Mouse (Mus musculus) hindbrain, postnatal 0 days (tissue): Measurements from ENCODE around the gene Tnip1. TPM values are rescaled to one million over a fixed set of nuclear protein-coding genes. Genes with fewer than 3 reads are reported as not detected.

Source experiments
- ATAC-seq: fragments of 200-750 bp; cut with Nextera tagmentation; 2 replicates; pipeline ENCODE4 v1.8.0; 2017; ENCODE audit warnings: mild to moderate bottlenecking, moderate TSS enrichment, moderate library complexity
- DNase-seq: peaks from one replicate; pipeline ENCODE4 v3.0.0-alpha.2; 2015; ENCODE audit warnings: low spot score
- H3K27ac ChIP-seq: fragments of 300-500 bp; sonication (generic); 2 replicates; pipeline ENCODE4 v1.5.1; 2014; ENCODE audit warnings: mild to moderate bottlenecking
- H3K27me3 ChIP-seq: fragments of 300-500 bp; sonication (generic); 2 replicates; pipeline ENCODE4 v1.6.1; 2014; ENCODE audit warnings: low read length, mixed read lengths; ENCODE audit not compliant: insufficient read depth
- H3K36me3 ChIP-seq: fragments of 300-500 bp; sonication (generic); 2 replicates; pipeline ENCODE4 v1.6.1; 2014; ENCODE audit warnings: low read length, mixed read lengths; ENCODE audit not compliant: insufficient read depth
- H3K4me1 ChIP-seq: fragments of 300-500 bp; sonication (generic); 2 replicates; pipeline ENCODE4 v1.6.1; 2014; ENCODE audit warnings: antibody characterized with exemption, low read length, mixed read lengths; ENCODE audit not compliant: insufficient read depth
- H3K4me2 ChIP-seq: fragments of 300-500 bp; sonication (generic); 2 replicates; pipeline ENCODE4 v1.6.1; 2014; ENCODE audit warnings: low read depth, mild to moderate bottlenecking, low read length, moderate library complexity, mixed read lengths
- H3K4me3 ChIP-seq: fragments of 300-500 bp; sonication (generic); 2 replicates; pipeline ENCODE4 v1.5.1; 2014; ENCODE audit warnings: low read length
- H3K9ac ChIP-seq: fragments of 300-500 bp; sonication (generic); replicated peaks from 2 replicates; pipeline ENCODE4 v1.6.1; 2014; ENCODE audit warnings: mild to moderate bottlenecking, low read length, moderate library complexity, mixed read lengths
- H3K9me3 ChIP-seq: fragments of 300-500 bp; sonication (generic); 2 replicates; pipeline ENCODE4 v1.6.1; 2016; ENCODE audit warnings: low read length, mixed read lengths
- CTCF ChIP-seq: IDR thresholded peaks from 2 replicates; pipeline ENCODE4 v1.5.1; 2016; ENCODE audit warnings: antibody characterized with exemption, control low read depth, low read depth
- WGBS: fragments of 180-500 bp; shearing (Covaris S2); extraction: QIAGEN DNeasy Blood & Tissue Kit; methylation state at CpG from one replicate; pipeline ENCODE4 v1.1.7; 2014; 5-methylcytosine and 5-hydroxymethylcytosine counted together
- polyA plus RNA-seq: library from polyadenylated mRNA; unstranded; fragments of >200 nt; fragmentation: Nextera tagmentation; extraction: Ambion mirVana; gene quantifications from 2 replicates; pipeline ENCODE4 v1.2.1, GENCODE M21; 2015
- total RNA-seq: library from RNA; depleted of rRNA; stranded (reverse); fragments of >200 nt; gene quantifications from 2 replicates; pipeline ENCODE4 v1.2.3, GENCODE M21; 2014

Gene Tnip1
- total and polyA plus RNA-seq, 2 experiments from 2014 or later: 16.7 to 17.1 TPM

DNA sequence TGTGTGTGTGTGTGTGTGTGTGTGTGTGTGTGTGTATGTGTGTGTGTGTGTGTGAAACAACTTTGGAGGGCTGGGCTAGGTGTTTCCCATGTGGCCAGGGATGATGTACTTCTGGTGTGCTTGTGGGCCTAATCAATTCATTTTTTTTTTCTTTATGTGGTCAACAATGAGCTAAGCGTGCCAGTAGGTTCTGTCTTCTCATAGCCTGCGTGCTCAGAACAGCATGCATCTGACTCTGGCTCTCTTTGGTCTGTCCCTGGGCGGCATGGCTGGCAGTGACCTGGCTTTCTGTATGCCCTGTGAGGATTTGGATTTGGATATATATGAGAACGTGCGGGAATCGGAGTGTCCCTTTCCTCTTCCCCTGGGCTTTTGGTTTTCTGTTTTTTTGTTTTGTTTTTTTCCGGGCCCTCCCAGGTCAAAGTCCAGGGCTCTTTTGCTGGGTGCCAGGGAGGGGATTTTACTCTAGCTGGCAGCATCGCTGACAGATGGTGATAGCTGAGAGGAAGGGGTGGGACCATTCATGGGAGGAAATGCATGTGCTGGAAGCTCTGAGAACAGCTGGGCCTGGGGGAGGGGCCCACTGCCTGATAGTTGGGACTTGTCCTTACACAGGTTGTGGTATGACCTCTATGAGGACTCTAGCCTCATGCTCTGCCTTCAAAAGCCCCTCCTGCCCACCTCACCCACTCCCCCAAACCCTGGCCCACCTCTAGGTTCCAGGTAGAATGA is 10.9 kb upstream of the Tnip1 start:
- Histone ChIP-seq H3K4me2 (no peak overlapping the region), H3K27ac (peak overlapping the region; percentile 64; the same call in 1 of the 2 replicates), H3K4me3 (no peak overlapping the region), H3K27me3 (no peaks in the 10 kb centered on the region), H3K36me3 (peaks cover 3% of the 10 kb centered on the region; the same call in 1 of the 2 replicates), H3K9ac (no peak overlapping the region), H3K4me1 (peaks cover 6% of the 10 kb centered on the region; the same call in 1 of the 2 replicates), H3K9me3 (no peaks in the 10 kb centered on the region)
- DNase-seq (peak; percentile 78), ATAC-seq (peak; percentile 83)
- TF ChIP-seq CTCF: no peak
- WGBS: 35% methylated on average over 8 of the region's 8 CpGs

DNA sequence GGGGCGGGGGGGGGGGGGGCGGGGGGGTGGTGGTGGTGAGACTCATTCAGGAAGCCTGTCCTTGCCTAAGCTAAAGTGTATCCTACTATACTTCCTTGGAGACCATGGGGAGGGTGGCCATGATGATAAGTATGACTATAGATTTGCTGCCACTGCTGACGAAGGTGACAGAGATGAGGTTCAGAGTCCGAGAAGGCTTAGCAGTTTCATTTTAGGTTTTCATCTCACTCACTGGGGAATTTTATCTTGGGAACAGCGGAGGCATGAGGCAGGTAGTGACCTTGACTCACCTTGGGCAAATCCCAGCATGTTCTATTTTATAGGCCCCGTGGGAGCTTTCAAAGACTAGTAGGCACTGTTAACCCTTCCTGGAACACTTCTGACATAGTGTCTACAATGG is 10.1 kb upstream of the Tnip1 start:
- Histone ChIP-seq H3K4me1 (peaks cover 6% of the 10 kb centered on the region; the same call in 1 of the 2 replicates), H3K4me3 (no peak overlapping the region), H3K36me3 (no peaks in the 10 kb centered on the region), H3K27ac (no peak overlapping the region; the same call in 1 of the 2 replicates), H3K9me3 (no peaks in the 10 kb centered on the region), H3K27me3 (no peaks in the 10 kb centered on the region), H3K4me2 (no peak overlapping the region), H3K9ac (no peak overlapping the region)
- ATAC-seq: no peak
- 76% methylated on average over 4 of the region's 6 CpGs for WGBS
- DNase-seq: no peak
- no peak for TF ChIP-seq CTCF

DNA sequence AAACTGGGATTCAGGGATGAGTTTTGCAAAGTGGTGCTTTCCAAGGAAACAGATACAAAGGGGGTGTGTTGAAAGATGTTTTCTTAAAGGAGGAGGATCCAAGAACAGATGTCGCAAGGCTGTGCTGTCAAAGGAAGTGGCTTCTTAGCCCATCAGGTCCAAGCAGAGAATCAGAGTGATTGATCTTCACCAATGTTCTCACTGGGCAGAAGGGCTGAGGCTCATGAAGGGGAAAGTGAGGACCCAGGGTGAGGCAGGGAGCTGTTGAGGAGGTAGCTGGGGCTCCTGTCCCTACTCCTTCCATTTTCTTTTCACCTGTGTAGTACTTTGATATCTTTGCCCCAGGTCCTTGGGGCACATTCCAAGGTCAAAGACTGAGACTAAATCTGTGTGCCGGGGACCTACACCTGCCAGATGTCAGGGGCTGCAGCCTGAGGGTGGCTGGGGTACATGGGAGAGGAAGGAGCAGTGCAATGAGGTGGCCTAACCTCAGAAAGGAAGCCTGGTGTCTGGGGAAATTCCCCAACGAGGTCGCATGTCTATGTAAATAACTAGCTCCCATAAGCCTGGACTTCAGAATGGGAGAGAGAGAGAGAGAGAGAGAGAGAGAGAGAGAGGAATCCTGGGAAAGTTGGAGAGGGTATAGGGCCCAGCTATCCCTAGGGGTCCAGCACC is 9.5 kb upstream of the Tnip1 start:
- Histone ChIP-seq H3K36me3 (no peaks in the 10 kb centered on the region), H3K4me2 (no peak overlapping the region), H3K9me3 (no peaks in the 10 kb centered on the region), H3K9ac (no peak overlapping the region), H3K27me3 (no peaks in the 10 kb centered on the region), H3K4me3 (no peak overlapping the region), H3K4me1 (peaks cover 6% of the 10 kb centered on the region; the same call in 1 of the 2 replicates), H3K27ac (no peak overlapping the region)
- DNase-seq (no peak), ATAC-seq (no peak)
- no peak for TF ChIP-seq CTCF
- WGBS: 63% methylated on average over 4 of the region's 4 CpGs

DNA sequence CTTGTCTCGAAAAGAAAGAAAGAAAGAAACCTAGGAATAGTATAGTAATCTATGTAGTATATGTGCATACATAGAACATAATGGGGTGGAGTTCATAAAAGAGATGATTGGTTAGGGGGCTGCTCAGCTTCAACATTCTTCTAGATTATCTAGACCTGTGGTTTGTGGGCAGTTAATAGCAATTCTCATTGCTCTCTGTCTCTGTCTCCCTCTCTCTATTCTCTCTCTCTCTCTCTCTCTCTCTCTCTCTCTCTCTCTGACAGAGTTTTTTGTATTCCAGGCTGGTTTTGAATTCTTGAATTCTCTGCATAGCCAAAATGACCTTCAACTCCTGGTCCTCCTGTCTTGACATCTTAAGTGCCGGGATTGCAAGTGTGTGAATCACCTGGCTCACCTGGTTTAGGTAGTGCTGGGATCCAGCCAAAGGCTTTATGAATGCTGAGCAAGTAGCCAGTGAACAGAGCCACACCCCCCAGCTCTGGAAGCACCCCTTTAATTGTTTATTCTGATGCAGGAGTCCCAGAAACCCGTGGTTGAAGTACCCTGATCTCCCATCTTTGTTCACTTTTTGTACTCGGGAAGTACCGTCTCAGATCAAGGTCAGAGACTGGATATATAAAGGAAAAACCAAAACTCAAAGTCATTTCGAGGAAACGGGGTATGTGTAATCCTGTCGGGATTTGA is 8.8 kb upstream of the Tnip1 start:
- ATAC-seq (no peak), DNase-seq (no peak)
- no peaks in the 10 kb centered on the region for H3K27me3 ChIP-seq
- 75% methylated on average over 8 of the region's 8 CpGs for WGBS
- no peak overlapping the region for H3K4me3 ChIP-seq
- H3K9ac ChIP-seq: no peak overlapping the region
- peaks cover 6% of the 10 kb centered on the region; the same call in 1 of the 2 replicates for H3K4me1 ChIP-seq
- no peak for TF ChIP-seq CTCF
- H3K4me2 ChIP-seq: no peak overlapping the region
- H3K27ac ChIP-seq: no peak overlapping the region
- no peaks in the 10 kb centered on the region for H3K36me3 ChIP-seq
- H3K9me3 ChIP-seq: no peaks in the 10 kb centered on the region

DNA sequence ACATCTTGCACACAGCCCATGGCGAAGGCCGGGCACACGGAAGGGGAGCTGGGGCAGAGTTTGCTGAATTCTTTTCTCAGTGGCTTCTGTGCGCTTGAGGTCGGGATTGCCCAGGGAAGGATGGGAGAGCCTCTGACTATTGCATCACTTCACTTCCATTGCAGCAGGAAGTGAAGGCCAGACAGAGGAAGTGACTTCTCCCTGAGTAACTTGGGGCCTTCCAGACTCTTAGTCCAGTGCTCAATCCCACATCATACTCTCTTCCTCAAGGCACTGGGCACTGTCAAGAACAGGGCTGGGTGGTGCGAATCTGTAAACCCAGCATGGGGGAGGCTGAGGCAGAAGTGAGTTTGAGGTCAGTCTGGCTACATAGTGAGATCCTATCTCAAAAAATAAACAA is 2.5 kb upstream of the Tnip1 start:
- WGBS: 80% methylated on average over 6 of the region's 6 CpGs
- no peak for DNase-seq
- no peak for ATAC-seq

DNA sequence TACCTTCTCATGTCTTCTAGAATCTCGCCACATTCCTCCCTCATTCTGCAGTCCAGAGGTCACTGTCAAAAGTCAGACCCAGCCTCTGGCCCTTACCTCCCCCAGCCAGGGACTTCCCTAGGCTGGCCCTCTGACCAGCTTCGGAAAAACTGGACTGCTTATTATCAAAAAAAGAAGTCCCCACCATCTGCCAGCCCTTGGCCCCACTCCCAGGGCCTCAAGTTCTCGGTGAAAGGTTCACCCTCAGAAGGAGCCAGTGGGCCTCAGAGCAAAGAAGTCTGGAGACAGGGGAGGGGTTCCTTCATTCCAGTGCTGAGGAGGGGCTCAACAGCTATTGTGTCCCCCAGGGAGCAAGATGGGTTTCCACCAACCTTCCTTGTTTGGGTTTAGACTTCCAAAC is 796 bp downstream of the Tnip1 start:
- Histone ChIP-seq H3K36me3 (no peaks in the 10 kb centered on the region), H3K27ac (no peak overlapping the region), H3K9me3 (no peaks in the 10 kb centered on the region), H3K4me1 (no peaks in the 10 kb centered on the region), H3K27me3 (no peaks in the 10 kb centered on the region), H3K9ac (no peak overlapping the region), H3K4me3 (no peak overlapping the region), H3K4me2 (no peak overlapping the region)
- DNase-seq (no peak), ATAC-seq (no peak)
- no peak for TF ChIP-seq CTCF
- 52% methylated on average over 3 of the region's 3 CpGs for WGBS

More for the DNA sequence above, 2.5 kb upstream of the Tnip1 start:
- no peak overlapping the region for H3K4me2 ChIP-seq
- no peaks in the 10 kb centered on the region for H3K36me3 ChIP-seq
- no peaks in the 10 kb centered on the region for H3K4me1 ChIP-seq
- no peak overlapping the region for H3K9ac ChIP-seq
- no peaks in the 10 kb centered on the region for H3K27me3 ChIP-seq
- H3K9me3 ChIP-seq: no peaks in the 10 kb centered on the region
- no peak overlapping the region for H3K27ac ChIP-seq
- no peak for TF ChIP-seq CTCF
- H3K4me3 ChIP-seq: no peak overlapping the region
